Mouse (Mus musculus) v-Abl transformed pro-B cells (cell line): ENCODE measurements around the gene Mipep.

Source experiments
- in situ Hi-C, 2 experiments: fragments of 400-800 bp; cut with MboI; formaldehyde crosslinking; loops; one replicate each; pipeline ENCODE4 v1.15.1; 2025; ENCODE audit not compliant: unreplicated experiment in 2 of 2

Mipep gene

DNA sequence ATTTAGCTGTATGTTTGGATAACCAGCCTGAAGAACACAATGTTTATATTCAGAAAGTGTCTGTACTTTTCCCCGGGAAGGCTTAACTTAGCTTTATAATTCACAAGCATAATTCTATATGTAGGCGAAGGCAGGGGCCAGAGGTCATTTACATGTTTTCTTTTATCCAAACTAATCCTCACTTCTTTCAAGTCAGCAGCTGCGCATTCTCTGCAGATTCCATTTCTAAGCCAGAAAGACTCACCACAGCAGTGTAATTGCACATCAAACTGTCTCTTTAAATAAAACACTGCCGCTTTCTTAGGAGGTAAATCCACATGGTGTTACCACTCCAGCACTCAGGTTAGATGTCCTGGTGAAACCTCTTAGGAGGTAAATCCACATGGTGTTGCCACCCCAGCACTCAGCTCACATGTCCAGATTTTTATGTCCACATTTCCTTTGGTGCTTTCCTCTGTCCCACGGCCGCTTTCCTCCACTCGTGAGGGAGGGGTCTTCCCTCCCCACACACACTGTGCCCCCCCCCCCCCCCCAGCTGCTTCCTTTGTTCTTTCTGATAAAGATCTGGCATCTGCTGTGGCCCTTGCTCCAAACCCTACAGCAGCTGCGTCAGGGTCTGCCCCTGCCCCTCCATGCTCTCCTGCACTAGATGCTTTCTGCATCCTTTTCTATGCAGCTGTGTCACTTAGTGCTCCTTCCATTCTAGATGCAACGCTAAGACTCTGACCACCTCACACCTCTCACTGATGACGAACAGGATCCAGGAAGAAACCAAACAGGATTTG is 61.1 kb downstream of the Mipep start:
- in situ Hi-C loops: no loop called here

DNA sequence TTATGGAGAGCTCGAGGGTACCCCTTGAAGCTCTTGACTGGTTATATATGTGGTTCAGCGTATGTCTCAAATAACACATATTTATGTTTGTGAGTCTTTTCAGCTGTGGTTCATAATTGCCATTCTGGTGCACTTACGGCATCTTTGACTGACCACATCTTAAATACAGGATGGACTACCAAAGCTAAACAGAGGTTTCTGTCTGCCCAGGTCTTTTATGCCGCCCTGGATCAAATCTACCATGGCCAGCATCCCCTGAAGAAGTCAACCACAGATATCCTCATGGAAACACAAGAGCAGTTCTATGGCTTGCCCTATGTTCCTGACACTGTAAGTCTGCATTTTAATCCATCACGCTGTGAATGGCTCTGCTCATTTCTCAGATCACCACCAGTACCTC is 61.8 kb downstream of the Mipep start:
- in situ Hi-C loops: no loop called here

GRCm38 (mm10) chr14:60848194-60848593 is 63.8 kb downstream of the Mipep start:
- in situ Hi-C loops: no loop called here

DNA sequence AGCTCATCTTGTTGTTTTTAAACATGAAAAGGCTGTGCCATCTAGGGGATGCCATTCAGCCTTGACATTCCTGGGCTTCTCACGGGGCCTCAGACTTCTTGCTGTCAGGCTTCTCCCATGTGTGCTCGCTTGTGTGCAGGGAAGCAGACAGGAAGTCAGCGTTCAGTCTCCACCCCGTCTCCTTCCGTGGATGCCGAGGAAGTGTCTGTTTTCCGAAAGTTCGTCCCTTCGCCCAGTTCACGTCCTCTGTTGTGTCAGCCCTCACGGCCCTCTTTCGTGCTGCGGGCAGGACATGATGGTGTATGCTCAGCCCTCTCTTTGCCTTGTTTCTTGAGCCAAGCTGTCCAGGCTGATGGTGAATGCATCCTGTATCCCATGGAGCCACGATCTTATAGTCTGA is 65.7 kb downstream of the Mipep start:
- in situ Hi-C loops: loop anchor here in 1 of 2 experiments (5.0 kb wide), 1 partner anchor 52 kb away; no protein-coding TSS in a partner anchor

GRCm38 (mm10) chr14:60851632-60852031 is 67.3 kb downstream of the Mipep start:
- in situ Hi-C loops: loop anchor here in 1 of 2 experiments (5.0 kb wide), 1 partner anchor 51 kb away; no protein-coding TSS in a partner anchor

DNA sequence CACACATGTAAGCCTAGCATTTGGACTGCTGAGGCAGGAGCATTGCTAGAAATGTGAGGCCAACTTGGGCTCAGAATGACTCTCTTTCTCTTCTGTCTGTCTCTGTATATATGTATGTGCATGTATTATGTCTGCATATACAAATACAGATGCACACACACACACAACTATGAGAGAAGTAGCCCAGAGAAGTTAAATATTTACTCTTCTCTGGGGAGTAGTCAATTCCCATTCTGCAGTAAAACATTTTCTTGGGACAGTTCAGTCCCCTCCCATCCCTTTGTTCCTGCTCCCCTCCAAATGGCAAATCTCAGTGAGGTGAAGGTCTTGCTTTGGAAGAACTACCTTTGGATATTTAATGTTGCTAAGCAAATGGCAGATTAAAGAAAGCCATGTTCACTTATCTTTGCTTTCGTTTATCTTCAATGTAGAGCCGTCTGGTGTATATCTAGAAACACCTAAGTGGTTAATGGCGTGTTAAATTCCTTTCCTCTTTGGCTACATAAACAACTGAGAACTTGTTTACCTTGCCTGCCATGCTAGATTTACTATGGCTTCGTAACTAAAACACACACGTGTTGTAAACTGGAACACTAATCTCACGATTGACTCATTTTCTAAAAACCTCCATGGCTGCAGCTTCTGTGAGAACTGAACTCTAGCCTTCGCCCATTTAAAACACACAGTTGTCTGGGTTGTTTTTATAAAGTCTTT is 72.0 kb downstream of the Mipep start:
- in situ Hi-C loops: no loop called here

GRCm38 (mm10) chr14:60856913-60857300 is 72.5 kb downstream of the Mipep start:
- in situ Hi-C loops: no loop called here

DNA sequence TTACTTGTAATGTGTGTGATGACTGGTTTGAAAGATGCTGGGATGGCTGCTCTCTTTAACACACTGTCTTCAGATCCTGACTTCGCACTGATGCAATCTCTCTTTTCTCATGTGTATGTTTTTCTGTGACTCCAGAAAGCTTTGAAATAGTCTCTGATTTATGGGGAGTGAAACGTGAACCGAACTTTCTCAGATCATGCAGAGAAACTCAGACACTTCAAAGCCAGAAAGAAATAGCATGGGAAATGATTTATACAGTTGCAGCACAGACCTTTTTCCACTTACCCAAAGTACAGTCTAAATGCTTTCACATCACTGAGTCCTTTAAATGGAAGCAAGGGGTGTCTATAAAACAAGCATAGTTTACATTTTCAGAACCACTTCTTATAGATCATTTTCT is 79.0 kb downstream of the Mipep start:
- in situ Hi-C loops: no loop called here

- in situ Hi-C loops: no loop called here
Observed at GRCm38 (mm10) chr14:60866399-60866798, 82.0 kb downstream of the Mipep start.

GRCm38 (mm10) chr14:60868325-60868724 is 84.0 kb downstream of the Mipep start:
- in situ Hi-C loops: no loop called here

DNA sequence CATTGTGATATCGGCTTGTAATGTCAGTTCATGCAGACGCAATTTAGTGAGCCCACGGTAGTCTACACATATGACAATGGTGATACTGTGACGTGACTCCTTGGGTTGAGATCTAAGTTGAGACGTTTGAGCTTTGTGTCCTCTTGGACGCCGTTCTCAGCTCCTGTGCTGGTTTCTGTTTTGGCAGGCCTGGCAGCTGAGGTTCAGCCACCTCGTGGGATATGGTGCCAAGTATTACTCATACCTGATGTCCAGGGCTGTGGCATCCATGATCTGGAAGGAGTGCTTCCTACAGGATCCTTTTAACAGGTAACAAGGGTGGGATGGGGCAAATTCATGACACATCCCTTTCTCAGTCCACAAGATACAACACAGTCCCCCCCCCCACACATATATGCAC is 87.5 kb downstream of the Mipep start:
- in situ Hi-C loops: no loop called here

DNA sequence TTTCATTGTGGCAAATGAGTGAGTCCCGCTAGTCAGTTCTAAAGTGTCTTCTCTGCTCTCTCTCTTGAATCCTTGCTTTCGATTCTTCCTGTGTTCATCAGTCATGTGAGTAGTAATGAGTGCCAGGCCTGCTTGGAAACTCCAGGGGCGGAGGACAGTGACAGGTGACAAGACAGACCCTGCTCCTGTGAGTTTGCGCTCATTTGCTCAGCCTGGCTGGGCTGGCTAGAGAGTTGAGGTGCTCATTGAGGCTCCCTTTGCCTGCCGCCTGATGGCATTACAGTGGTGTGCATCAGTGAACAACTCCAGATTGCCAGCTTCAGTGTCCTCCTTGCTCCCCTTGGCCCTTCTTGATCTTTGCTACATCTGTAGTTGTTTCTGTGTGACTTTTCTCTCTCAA is 97.7 kb downstream of the Mipep start:
- in situ Hi-C loops: no loop called here

DNA sequence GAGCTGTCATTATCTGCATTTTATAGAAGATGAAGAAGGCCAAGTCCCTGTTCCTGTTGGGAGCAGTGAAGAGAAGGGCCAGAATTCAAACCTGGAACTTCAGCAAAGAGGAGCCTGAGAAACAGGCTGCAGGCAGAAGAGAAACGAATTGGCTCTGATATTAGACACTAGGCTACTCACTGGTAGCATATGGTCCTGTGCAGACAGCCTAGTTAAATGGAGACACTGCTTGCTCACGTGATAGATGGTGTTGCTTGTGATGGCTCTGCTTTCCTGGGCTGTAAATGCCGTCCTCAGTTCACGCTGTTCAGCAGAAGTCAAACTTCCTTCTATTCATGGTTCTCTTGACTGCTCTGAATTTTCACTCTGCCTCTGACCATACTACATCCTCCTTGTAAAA is 98.3 kb downstream of the Mipep start:
- in situ Hi-C loops: no loop called here

GRCm38 (mm10) chr14:60885361-60885950 is 101.1 kb downstream of the Mipep start:
- in situ Hi-C loops: no loop called here

DNA sequence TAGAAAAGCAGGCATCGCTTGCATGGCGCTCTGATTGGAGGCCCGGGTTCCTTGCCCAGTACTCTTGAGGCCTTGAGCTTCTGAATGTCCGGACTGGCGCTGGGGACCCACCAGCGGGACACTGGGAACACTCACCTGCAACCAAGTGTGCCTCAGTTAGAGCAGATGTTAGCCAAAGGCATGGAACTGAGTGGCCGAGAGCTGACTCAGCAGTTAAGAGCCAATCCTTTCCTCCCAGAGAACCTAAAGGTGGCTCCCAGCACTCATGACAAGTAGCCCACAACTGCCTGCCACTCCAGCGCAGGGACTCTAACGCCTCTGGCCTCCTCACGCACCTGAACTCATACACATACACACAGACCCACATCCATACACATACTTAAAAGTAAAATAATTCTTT is 109.5 kb downstream of the Mipep start:
- in situ Hi-C loops: no loop called here

- in situ Hi-C loops: no loop called here
Observed at GRCm38 (mm10) chr14:60895172-60896000, 111.0 kb downstream of the Mipep start.

GRCm38 (mm10) chr14:60898086-60898667 is 113.8 kb downstream of the Mipep start:
- in situ Hi-C loops: no loop called here

DNA sequence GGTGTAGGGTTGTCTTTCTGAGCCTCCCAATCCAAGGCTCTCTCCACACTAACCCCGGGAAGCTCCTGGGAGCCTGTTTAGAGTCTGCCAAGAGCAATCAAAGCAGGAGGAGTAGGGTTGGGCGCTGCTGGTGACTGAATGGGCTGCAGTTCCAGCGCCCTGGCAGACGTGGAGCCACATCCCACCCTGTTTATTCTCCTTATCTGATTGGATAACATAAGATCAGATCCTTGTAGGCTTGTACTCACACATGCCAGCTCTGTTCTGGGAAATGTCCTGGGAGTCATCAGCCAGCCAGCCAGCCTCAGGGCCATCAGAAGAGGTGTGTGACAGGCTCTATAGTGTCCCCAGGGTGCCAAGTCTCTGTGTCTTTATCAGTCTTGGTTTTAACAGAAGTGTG is 120.1 kb downstream of the Mipep start:
- in situ Hi-C loops: loop anchor here in 1 of 2 experiments (5.0 kb wide), 1 partner anchor 52 kb away; no protein-coding TSS in a partner anchor

GRCm38 (mm10) chr14:60906421-60907374 is 122.3 kb downstream of the Mipep start:
- in situ Hi-C loops: no loop called here
